Mouse (Mus musculus): ENCODE measurements around the gene Lactb. TPM values are rescaled to one million over a fixed set of nuclear protein-coding genes. Genes with fewer than 3 reads are reported as not detected.
A peak's percentile ranks its signal among the peaks of the same experiment; 100 is the strongest.

The Lactb gene
- total and polyA plus RNA-seq, 3 experiments: 27.0 to 108 (median 36.9) TPM

DNA sequence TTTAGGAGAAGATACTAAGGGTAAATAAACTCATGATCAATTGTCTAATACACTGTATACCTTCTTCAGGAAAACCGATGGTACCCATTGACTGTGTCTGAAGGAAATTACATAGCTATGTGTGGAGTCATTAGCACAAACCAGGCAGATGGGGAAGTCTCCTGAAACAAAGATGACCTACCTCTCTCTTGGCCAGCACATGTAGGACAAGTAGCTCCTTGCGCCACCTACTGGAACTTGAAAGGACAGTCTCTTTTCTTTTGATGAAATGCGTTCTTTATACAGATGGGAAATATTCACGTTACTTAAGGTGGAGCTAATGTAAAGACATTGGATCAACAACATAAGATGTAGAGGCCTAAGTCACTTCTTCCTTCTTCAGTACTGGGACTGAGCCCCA is 36.4 kb downstream of the Lactb start (continued):
- no peak for TF ChIP-seq ZMIZ1 (IDR thresholded peaks at IDR 0.05; ENCODE audit: low read depth, low read length)
- no peak for TF ChIP-seq USF1 (IDR thresholded peaks at IDR 0.05; ENCODE audit: low read depth, low read length)
- peak; percentile 55; the same call in 1 of the 2 replicates for TF ChIP-seq MXI1 (IDR thresholded peaks at IDR 0.05; ENCODE audit: low read depth, low read length)
- no peak for TF ChIP-seq POLR2AphosphoS2 (IDR thresholded peaks at IDR 0.05; ENCODE audit: low read length)
- no peak for TF ChIP-seq MYB (IDR thresholded peaks at IDR 0.05; ENCODE audit: low read depth, low read length)
- TF ChIP-seq JUND (IDR thresholded peaks at IDR 0.05; ENCODE audit: low read depth, low read length): peak; percentile 35; the same call in 1 of the 2 replicates
- no peak for TF ChIP-seq UBTF (IDR thresholded peaks at IDR 0.05; ENCODE audit: borderline replicate concordance, insufficient read depth, low read depth, low read length)
- no peak for TF ChIP-seq TAL1 (IDR thresholded peaks at IDR 0.05; ENCODE audit: low read length)
- TF ChIP-seq POLR2A (IDR thresholded peaks at IDR 0.05; ENCODE audit: control insufficient read depth in 1 of 2, insufficient read depth in 1 of 2, low read depth in 1 of 2, low read length in 2 of 2, poor library complexity in 1 of 2): no peak
- no peak for TF ChIP-seq ETS1 (IDR thresholded peaks at IDR 0.05; ENCODE audit: low read depth, low read length)
- no peak for TF ChIP-seq ELF1 (IDR thresholded peaks at IDR 0.05; ENCODE audit: low read depth, low read length)
- TF ChIP-seq ZNF384 (IDR thresholded peaks at IDR 0.05; ENCODE audit: low read depth, low read length): no peak
- TF ChIP-seq RCOR1 (IDR thresholded peaks at IDR 0.05; ENCODE audit: low read depth, low read length): no peak
- 0 out of 2 replicates have a peak, but pooled peaks have one; percentile 33 for TF ChIP-seq BHLHE40 (IDR thresholded peaks at IDR 0.05; ENCODE audit: borderline replicate concordance, low read depth, low read length)
- TF ChIP-seq TCF12 (IDR thresholded peaks at IDR 0.05; ENCODE audit: low read depth, low read length): 0 out of 2 replicates have a peak, but pooled peaks have one; percentile 14

DNA sequence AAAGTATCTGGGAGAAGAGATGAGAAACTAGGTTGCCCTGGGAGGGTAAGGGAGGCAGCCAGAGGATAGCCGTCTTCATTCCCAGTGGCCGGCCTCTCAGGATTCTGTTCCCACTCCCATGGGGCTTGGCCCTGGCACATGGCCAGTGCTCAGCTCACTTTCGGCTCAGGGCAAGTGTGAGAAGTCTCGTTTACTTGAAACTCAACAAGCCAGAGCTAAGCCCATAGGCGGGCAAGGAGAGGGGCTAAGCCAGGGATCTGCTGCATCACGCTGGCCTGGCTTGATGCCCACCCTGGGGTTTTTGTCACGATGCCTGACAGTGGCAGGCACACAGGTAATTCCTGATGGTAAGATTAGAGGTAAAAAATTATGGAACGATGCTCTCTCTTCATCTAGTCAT is 37.8 kb downstream of the Lactb start:
- Histone ChIP-seq H3K9me3 (replicated peaks; ENCODE audit: insufficient read depth, low read length) (no peaks in the 10 kb centered on the region), H3K9ac (ENCODE audit: control insufficient read depth, low read depth, low read length, poor library complexity, severe bottlenecking) (no peak overlapping the region), H3K27ac (ENCODE audit: control insufficient read depth, low read depth, low read length) (no peak overlapping the region), H3K27me3 (ENCODE audit: control insufficient read depth in 1 of 2, insufficient read depth in 2 of 2, low read length in 2 of 2) (no peaks in the 10 kb centered on the region), H3K36me3 (ENCODE audit: control insufficient read depth in 1 of 2, insufficient read depth in 2 of 2, low read length in 2 of 2) (no peaks in the 10 kb centered on the region), H3K79me2 (ENCODE audit: control insufficient read depth, insufficient read depth, low read length, poor library complexity) (no peaks in the 10 kb centered on the region), H3K4me1 (ENCODE audit: control insufficient read depth in 1 of 2, insufficient read depth in 2 of 2, low read length in 2 of 2) (peaks cover 0 to 4% of the 10 kb centered on the region in 2 experiments; a peak in 3 of 4 replicates), H3K4me3 (ENCODE audit: control insufficient read depth in 1 of 2, insufficient read depth in 1 of 2, low read depth in 2 of 2, low read length in 2 of 2) (no peak overlapping the region)
- no peak for DNase-seq (ENCODE audit: low read depth, low spot score)
- TF ChIP-seq E2F4 (IDR thresholded peaks at IDR 0.05; ENCODE audit: borderline replicate concordance, low read depth, low read length) (no peak), JUND (IDR thresholded peaks at IDR 0.05; ENCODE audit: low read depth, low read length) (no peak), SMC3 (IDR thresholded peaks at IDR 0.05; ENCODE audit: low read depth, low read length) (no peak), MAFK (IDR thresholded peaks at IDR 0.05; ENCODE audit: borderline replicate concordance, low read depth, low read length) (no peak), KAT2A (conservative IDR thresholded peaks at IDR 0.05; ENCODE audit: low read depth, low read length) (no peak), SIN3A (IDR thresholded peaks at IDR 0.05; ENCODE audit: low read length) (no peak), TCF12 (IDR thresholded peaks at IDR 0.05; ENCODE audit: low read depth, low read length) (no peak), CHD1 (IDR thresholded peaks at IDR 0.05; ENCODE audit: low read depth, low read length) (no peak), MAZ (IDR thresholded peaks at IDR 0.05; ENCODE audit: low read depth, low read length) (no peak), TBP (IDR thresholded peaks at IDR 0.05; ENCODE audit: low read depth, low read length) (no peak), ZKSCAN1 (IDR thresholded peaks at IDR 0.05; ENCODE audit: low read depth, low read length) (no peak), EP300 (IDR thresholded peaks at IDR 0.05; ENCODE audit: low read depth in 1 of 2, low read length in 2 of 2) (no peak), ETS1 (IDR thresholded peaks at IDR 0.05; ENCODE audit: low read depth, low read length) (no peak), CHD2 (IDR thresholded peaks at IDR 0.05; ENCODE audit: low read length) (no peak), UBTF (IDR thresholded peaks at IDR 0.05; ENCODE audit: borderline replicate concordance, insufficient read depth, low read depth, low read length) (no peak), MYC (IDR thresholded peaks at IDR 0.05; ENCODE audit: low read depth, low read length) (no peak), GATA1 (IDR thresholded peaks at IDR 0.05; ENCODE audit: low read depth, low read length) (no peak), POLR2AphosphoS2 (IDR thresholded peaks at IDR 0.05; ENCODE audit: low read length) (no peak), CTCF (IDR thresholded peaks at IDR 0.05 in 2 of 3, conservative IDR thresholded peaks at IDR 0.05 in 1 of 3; ENCODE audit: control insufficient read depth in 1 of 3, insufficient read depth in 1 of 3, low read depth in 2 of 3, low read length in 3 of 3, poor library complexity in 1 of 3, severe bottlenecking in 1 of 3) (no peak), USF1 (IDR thresholded peaks at IDR 0.05; ENCODE audit: low read depth, low read length) (no peak)
